Mouse (Mus musculus): ENCODE measurements around the gene Grxcr1. TPM values are rescaled to one million over a fixed set of nuclear protein-coding genes. Genes with fewer than 3 reads are reported as not detected.

Gene Grxcr1
- total RNA-seq (2014; rRNA removed; ENCODE audit: low replicate concordance) (not detected in 2 replicates), polyA plus RNA-seq (2015; fragmentation: Nextera tagmentation; extraction: Ambion mirVana) (not detected in 2 replicates)

DNA sequence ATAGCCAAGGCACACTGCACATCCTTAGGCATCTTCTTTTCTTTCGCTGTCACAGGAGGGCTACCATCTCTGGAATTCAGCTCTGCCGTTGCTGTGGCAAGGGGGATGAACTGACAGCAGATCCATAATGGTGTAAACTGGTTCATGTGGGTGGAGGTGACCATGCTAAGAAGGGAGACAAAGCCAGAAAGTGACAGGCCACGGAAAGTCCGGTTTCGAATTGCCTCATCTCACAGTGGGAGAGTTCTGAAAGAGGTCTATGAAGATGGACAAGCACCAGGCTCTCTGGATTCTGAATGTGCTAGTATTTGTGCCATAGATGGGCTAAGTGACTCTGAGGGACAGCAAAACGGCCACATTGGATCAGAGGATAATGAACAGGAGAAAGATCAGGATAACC, at the start of gene Grxcr1:
TSS of gene Grxcr1 (plus strand) at position 92 of the 400 bp plus-strand sequence.
- no peaks in the 10 kb centered on the region for H3K4me1 ChIP-seq (ENCODE audit: control insufficient read depth, insufficient read depth)
- no peak within 1 kb of the TSS for H3K4me2 ChIP-seq (ENCODE audit: low read depth, low read length)
- H3K27me3 ChIP-seq (ENCODE audit: control insufficient read depth, insufficient read depth, low read length), result no peaks in the 10 kb centered on the region
- no peak for DNase-seq (ENCODE audit: low spot score)
- WGBS, result 85% methylated on average over 6 of the region's 6 CpGs
- ATAC-seq (ENCODE audit: insufficient read depth, low read depth), result no peak
- H3K27ac ChIP-seq (ENCODE audit: low read depth), result no peak within 1 kb of the TSS
- no peak for TF ChIP-seq EP300 (IDR thresholded peaks at IDR 0.05; ENCODE audit: low read depth)
- no peak for TF ChIP-seq CTCF (IDR thresholded peaks at IDR 0.05; ENCODE audit: low read depth)
- no peak within 1 kb of the TSS for H3K9ac ChIP-seq (replicated peaks; ENCODE audit: low read depth, low read length)
- H3K9me3 ChIP-seq (replicated peaks; ENCODE audit: control insufficient read depth, low read length), result no peaks in the 10 kb centered on the region
- no peak within 1 kb of the TSS for H3K4me3 ChIP-seq (ENCODE audit: low read depth, low read length)
- H3K36me3 ChIP-seq (replicated peaks; ENCODE audit: control insufficient read depth, insufficient read depth, low read length), result no peaks in the 10 kb centered on the region

GRCm38 (mm10) chr5:67981946-67982526, 49.6 kb upstream of the Grxcr1 start:
- ATAC-seq (ENCODE audit: insufficient read depth, low read depth), result no peak
- no peak for DNase-seq (ENCODE audit: low spot score)
- Histone ChIP-seq H3K4me3 (ENCODE audit: low read depth, low read length) (no peak overlapping the region), H3K9me3 (replicated peaks; ENCODE audit: control insufficient read depth, low read length) (no peaks in the 10 kb centered on the region), H3K27me3 (ENCODE audit: control insufficient read depth, insufficient read depth, low read length) (no peaks in the 10 kb centered on the region), H3K27ac (ENCODE audit: low read depth) (no peak overlapping the region), H3K9ac (replicated peaks; ENCODE audit: low read depth, low read length) (no peak overlapping the region), H3K4me2 (ENCODE audit: low read depth, low read length) (no peak overlapping the region), H3K4me1 (ENCODE audit: control insufficient read depth, insufficient read depth) (no peaks in the 10 kb centered on the region), H3K36me3 (replicated peaks; ENCODE audit: control insufficient read depth, insufficient read depth, low read length) (no peaks in the 10 kb centered on the region)
- WGBS, result 46% methylated on average over 3 of the region's 3 CpGs
- TF ChIP-seq CTCF (IDR thresholded peaks at IDR 0.05; ENCODE audit: low read depth), result no peak
- TF ChIP-seq EP300 (IDR thresholded peaks at IDR 0.05; ENCODE audit: low read depth), result no peak

DNA sequence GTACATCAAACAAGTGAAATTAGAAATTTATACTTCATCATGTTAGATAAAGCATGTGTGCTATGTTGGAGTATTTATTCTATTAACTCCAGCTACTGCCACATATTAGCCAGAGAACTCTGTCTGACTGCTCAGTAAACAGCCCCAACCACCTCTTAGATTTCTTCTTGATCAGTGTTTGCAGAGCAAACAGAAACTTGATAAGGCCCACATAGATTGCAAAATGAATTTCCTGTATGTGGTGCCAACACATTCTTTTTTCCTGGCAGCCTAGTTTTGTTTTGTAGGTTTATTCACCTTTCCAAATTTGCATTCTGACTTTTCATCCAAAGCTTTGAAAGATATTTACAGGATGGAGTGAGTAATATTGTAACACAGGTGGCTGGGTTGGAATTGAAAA, 41.2 kb upstream of the Grxcr1 start:
- Histone ChIP-seq H3K36me3 (replicated peaks; ENCODE audit: control insufficient read depth, insufficient read depth, low read length) (no peaks in the 10 kb centered on the region), H3K27me3 (ENCODE audit: control insufficient read depth, insufficient read depth, low read length) (no peaks in the 10 kb centered on the region), H3K9ac (replicated peaks; ENCODE audit: low read depth, low read length) (no peak overlapping the region), H3K4me1 (ENCODE audit: control insufficient read depth, insufficient read depth) (no peaks in the 10 kb centered on the region), H3K4me3 (ENCODE audit: low read depth, low read length) (no peak overlapping the region), H3K27ac (ENCODE audit: low read depth) (no peak overlapping the region), H3K4me2 (ENCODE audit: low read depth, low read length) (no peak overlapping the region), H3K9me3 (replicated peaks; ENCODE audit: control insufficient read depth, low read length) (no peaks in the 10 kb centered on the region)
- no peak for TF ChIP-seq CTCF (IDR thresholded peaks at IDR 0.05; ENCODE audit: low read depth)
- TF ChIP-seq EP300 (IDR thresholded peaks at IDR 0.05; ENCODE audit: low read depth), result no peak
- ATAC-seq (ENCODE audit: insufficient read depth, low read depth), result no peak
- DNase-seq (ENCODE audit: low spot score), result no peak

DNA sequence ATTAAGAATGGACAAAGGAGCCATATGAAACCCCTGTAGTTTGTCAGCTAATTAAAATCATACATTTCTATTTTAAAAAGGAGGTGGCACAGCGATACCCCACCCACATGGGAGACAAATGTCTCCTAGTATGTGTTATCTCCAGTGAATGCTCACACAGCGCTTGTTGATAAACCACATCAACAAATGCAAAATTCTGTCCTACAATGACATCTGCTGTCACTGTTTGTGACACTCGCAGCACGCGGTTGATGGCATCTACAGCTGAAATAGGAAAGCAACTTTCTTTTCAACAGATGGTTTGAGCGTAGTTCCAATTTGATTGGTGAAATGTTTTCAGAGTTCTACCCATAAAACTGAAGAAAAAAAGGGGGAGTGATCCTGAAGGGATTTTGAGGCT, 29.0 kb upstream of the Grxcr1 start:
- Histone ChIP-seq H3K4me3 (ENCODE audit: low read depth, low read length) (no peak overlapping the region), H3K4me2 (ENCODE audit: low read depth, low read length) (no peak overlapping the region), H3K27me3 (ENCODE audit: control insufficient read depth, insufficient read depth, low read length) (no peaks in the 10 kb centered on the region), H3K9ac (replicated peaks; ENCODE audit: low read depth, low read length) (no peak overlapping the region), H3K36me3 (replicated peaks; ENCODE audit: control insufficient read depth, insufficient read depth, low read length) (no peaks in the 10 kb centered on the region), H3K4me1 (ENCODE audit: control insufficient read depth, insufficient read depth) (no peaks in the 10 kb centered on the region), H3K27ac (ENCODE audit: low read depth) (no peak overlapping the region), H3K9me3 (replicated peaks; ENCODE audit: control insufficient read depth, low read length) (0 out of 2 replicates have a peak, but pooled peaks cover 4% of the 10 kb centered on the region)
- no peak for DNase-seq (ENCODE audit: low spot score)
- ATAC-seq (ENCODE audit: insufficient read depth, low read depth), result no peak
- 82% methylated on average over 6 of the region's 6 CpGs for WGBS
- TF ChIP-seq CTCF (IDR thresholded peaks at IDR 0.05; ENCODE audit: low read depth), result no peak
- no peak for TF ChIP-seq EP300 (IDR thresholded peaks at IDR 0.05; ENCODE audit: low read depth)

GRCm38 (mm10) chr5:68003904-68004303, 27.7 kb upstream of the Grxcr1 start:
- no peaks in the 10 kb centered on the region for H3K4me1 ChIP-seq (ENCODE audit: control insufficient read depth, insufficient read depth)
- H3K27ac ChIP-seq (ENCODE audit: low read depth), result no peak overlapping the region
- TF ChIP-seq CTCF (IDR thresholded peaks at IDR 0.05; ENCODE audit: low read depth) (no peak), EP300 (IDR thresholded peaks at IDR 0.05; ENCODE audit: low read depth) (no peak)
- 0 out of 2 replicates have a peak, but pooled peaks cover 4% of the 10 kb centered on the region for H3K9me3 ChIP-seq (replicated peaks; ENCODE audit: control insufficient read depth, low read length)
- no peak overlapping the region for H3K9ac ChIP-seq (replicated peaks; ENCODE audit: low read depth, low read length)
- no peaks in the 10 kb centered on the region for H3K36me3 ChIP-seq (replicated peaks; ENCODE audit: control insufficient read depth, insufficient read depth, low read length)
- H3K4me2 ChIP-seq (ENCODE audit: low read depth, low read length), result no peak overlapping the region
- no peaks in the 10 kb centered on the region for H3K27me3 ChIP-seq (ENCODE audit: control insufficient read depth, insufficient read depth, low read length)
- 50% methylated on average over 2 of the region's 2 CpGs for WGBS
- H3K4me3 ChIP-seq (ENCODE audit: low read depth, low read length), result no peak overlapping the region
- DNase-seq (ENCODE audit: low spot score), result no peak
- ATAC-seq (ENCODE audit: insufficient read depth, low read depth), result no peak

DNA sequence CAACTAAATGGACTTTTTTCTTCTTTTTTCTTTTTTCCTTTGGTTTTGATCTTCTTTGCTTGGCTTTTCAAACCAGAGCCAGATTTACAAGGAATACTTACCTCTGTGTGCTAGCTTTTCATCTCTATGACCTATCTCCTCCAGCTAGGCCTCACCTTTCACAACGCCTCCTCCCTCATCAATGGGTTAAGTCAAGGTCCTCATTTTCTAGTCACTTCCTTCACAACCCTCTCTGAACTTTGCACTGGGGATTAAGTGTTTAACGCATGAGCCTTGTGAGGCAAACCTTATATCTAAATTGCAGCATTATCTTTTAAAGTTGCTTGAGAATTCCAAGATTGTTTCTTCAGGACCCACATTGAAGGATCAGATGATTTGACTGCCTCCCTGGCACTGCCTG, 27.2 kb upstream of the Grxcr1 start:
- DNase-seq (ENCODE audit: low spot score) (no peak), ATAC-seq (ENCODE audit: insufficient read depth, low read depth) (no peak)
- Histone ChIP-seq H3K4me3 (ENCODE audit: low read depth, low read length) (no peak overlapping the region), H3K4me2 (ENCODE audit: low read depth, low read length) (no peak overlapping the region), H3K4me1 (ENCODE audit: control insufficient read depth, insufficient read depth) (no peaks in the 10 kb centered on the region), H3K9me3 (replicated peaks; ENCODE audit: control insufficient read depth, low read length) (0 out of 2 replicates have a peak, but pooled peaks cover 4% of the 10 kb centered on the region), H3K36me3 (replicated peaks; ENCODE audit: control insufficient read depth, insufficient read depth, low read length) (no peaks in the 10 kb centered on the region), H3K9ac (replicated peaks; ENCODE audit: low read depth, low read length) (no peak overlapping the region), H3K27me3 (ENCODE audit: control insufficient read depth, insufficient read depth, low read length) (no peaks in the 10 kb centered on the region), H3K27ac (ENCODE audit: low read depth) (no peak overlapping the region)
- WGBS, result 75% methylated on average over 2 of the region's 2 CpGs
- no peak for TF ChIP-seq EP300 (IDR thresholded peaks at IDR 0.05; ENCODE audit: low read depth)
- no peak for TF ChIP-seq CTCF (IDR thresholded peaks at IDR 0.05; ENCODE audit: low read depth)
